Mouse (Mus musculus) MEL (cell line): Measurements from ENCODE around the gene Slc9a3r2.

Source experiments
- E2F4 ChIP-seq: IDR thresholded peaks from 2 replicates; pipeline ENCODE4 v1.6.1; 2011; ENCODE audit warnings: low read depth, low read length, improper control_type of control experiment, borderline replicate concordance
- MEF2A ChIP-seq: IDR thresholded peaks from 2 replicates; pipeline ENCODE4 v1.6.1; 2014; ENCODE audit warnings: low read depth, mild to moderate bottlenecking, inconsistent platforms, low read length, improper control_type of control experiment; ENCODE audit not compliant: poor library complexity, insufficient replicate concordance, severe bottlenecking; ENCODE audit errors: extremely low read depth
- POLR2AphosphoS5 ChIP-seq: IDR thresholded peaks from 2 replicates; pipeline ENCODE4 v1.6.1; 2012; ENCODE audit warnings: low read depth, borderline replicate concordance, mild to moderate bottlenecking, inconsistent platforms, low read length, moderate library complexity, mixed read lengths
- SIN3A ChIP-seq: IDR thresholded peaks from 2 replicates; pipeline ENCODE4 v1.6.1; 2012; ENCODE audit warnings: low read length, improper control_type of control experiment, inconsistent platforms
- TCF12 ChIP-seq: IDR thresholded peaks from 2 replicates; pipeline ENCODE4 v1.6.1; 2014; ENCODE audit warnings: low read depth, mild to moderate bottlenecking, inconsistent platforms, low read length, improper control_type of control experiment, moderate library complexity

- no peak for TF ChIP-seq POLR2AphosphoS5
- no peak for TF ChIP-seq E2F4
- no peak for TF ChIP-seq SIN3A
- no peak for TF ChIP-seq TCF12
- TF ChIP-seq MEF2A, result no peak
These were observed 39.3 kb upstream of the Slc9a3r2 start, which contains the start of gene Syngr3 for GRCm38 (mm10) chr17:24689251-24690081.
